Mouse (Mus musculus) midbrain, embryonic 14.5 days (tissue): ENCODE measurements at regions not wholly inside any gene's neighbourhood (a gene's known extent, or its start where the extent isn't known, plus 50 kb on each side); places are given as distances from the start of the nearest gene placed in this dataset.
A peak's percentile ranks its signal among the peaks of the same experiment; 100 is the strongest.

Experiments used
- ATAC-seq: fragments of 200-750 bp; cut with Nextera tagmentation; 2 replicates; pipeline ENCODE4 v1.8.0; 2017; ENCODE audit warnings: moderate number of reproducible peaks, moderate library complexity; ENCODE audit not compliant: low FRiP score, low TSS enrichment
- DNase-seq: peaks from one replicate; pipeline ENCODE4 v3.0.0-alpha.2; 2015
- H3K27ac ChIP-seq: fragments of 300-500 bp; sonication (generic); replicated peaks from 2 replicates; pipeline ENCODE4 v1.5.1; 2014; ENCODE audit warnings: mild to moderate bottlenecking, low read depth, low read length, moderate library complexity
- H3K27me3 ChIP-seq: fragments of 300-500 bp; sonication (generic); 2 replicates; pipeline ENCODE4 v1.6.1; 2014; ENCODE audit warnings: low read length, control low read depth, mixed read lengths; ENCODE audit not compliant: control insufficient read depth, insufficient read depth
- H3K36me3 ChIP-seq: fragments of 300-500 bp; sonication (generic); 2 replicates; pipeline ENCODE4 v1.6.1; 2014; ENCODE audit warnings: low read length, control low read depth; ENCODE audit not compliant: control insufficient read depth, insufficient read depth
- H3K4me1 ChIP-seq: fragments of 300-500 bp; sonication (generic); 2 replicates; pipeline ENCODE4 v1.6.1; 2014; ENCODE audit warnings: mild to moderate bottlenecking, antibody characterized with exemption, low read length, control low read depth; ENCODE audit not compliant: control insufficient read depth, insufficient read depth
- H3K4me2 ChIP-seq: fragments of 300-500 bp; sonication (generic); 2 replicates; pipeline ENCODE4 v1.6.1; 2014; ENCODE audit warnings: mild to moderate bottlenecking, low read length, moderate library complexity
- H3K4me3 ChIP-seq: fragments of 300-500 bp; sonication (generic); replicated peaks from 2 replicates; pipeline ENCODE4 v1.5.1; 2014; ENCODE audit warnings: low read depth, low read length
- H3K9ac ChIP-seq: fragments of 300-500 bp; sonication (generic); replicated peaks from 2 replicates; pipeline ENCODE4 v1.6.1; 2014; ENCODE audit warnings: mild to moderate bottlenecking, low read length, moderate library complexity
- H3K9me3 ChIP-seq: fragments of 300-500 bp; sonication (generic); 2 replicates; pipeline ENCODE4 v1.6.1; 2016; ENCODE audit warnings: low read length, control low read depth, mixed read lengths; ENCODE audit not compliant: control insufficient read depth
- WGBS: fragments of 180-500 bp; shearing (Covaris S2); extraction: QIAGEN DNeasy Blood & Tissue Kit; methylation state at CpG from one replicate; pipeline ENCODE4 v1.1.7; 2014; 5-methylcytosine and 5-hydroxymethylcytosine counted together

- DNase-seq (no peak), ATAC-seq (no peak)
- no peaks in the 10 kb centered on the region for H3K9me3 ChIP-seq
- H3K36me3 ChIP-seq, result no peaks in the 10 kb centered on the region
- 55% methylated on average over 3 of the region's 3 CpGs for WGBS
- H3K4me2 ChIP-seq, result no peak overlapping the region
- no peaks in the 10 kb centered on the region for H3K27me3 ChIP-seq
- no peak overlapping the region for H3K9ac ChIP-seq
- H3K4me1 ChIP-seq, result no peaks in the 10 kb centered on the region
- H3K27ac ChIP-seq, result no peak overlapping the region
- no peak overlapping the region for H3K4me3 ChIP-seq
These were observed 118.3 kb downstream of the Nfkbiz start for GRCm38 (mm10) chr16:55720430-55720829.

DNA sequence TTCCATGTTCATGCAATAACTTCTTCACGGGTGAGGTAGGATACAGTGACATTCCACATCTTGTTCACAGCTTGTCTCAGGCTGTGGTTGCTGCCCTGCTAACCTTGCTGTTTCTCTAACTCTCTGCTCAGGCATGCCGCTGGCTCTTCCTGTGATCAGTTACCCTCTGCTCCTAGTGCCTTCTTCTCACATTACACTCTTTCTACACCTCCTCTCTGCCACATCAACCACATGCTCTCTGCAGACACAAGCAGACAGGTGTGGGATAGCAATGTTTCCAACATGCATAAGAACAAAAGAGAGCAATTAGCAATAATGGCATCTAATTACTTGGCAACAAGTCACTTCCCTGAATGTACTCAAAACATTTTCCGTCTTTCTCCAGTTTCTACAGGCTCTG is 128.7 kb downstream of the Nfkbiz start:
- H3K36me3 ChIP-seq, result no peaks in the 10 kb centered on the region
- DNase-seq, result no peak
- H3K27ac ChIP-seq, result no peak overlapping the region
- no peaks in the 10 kb centered on the region for H3K27me3 ChIP-seq
- WGBS, result 85% methylated on average over 3 of the region's 3 CpGs
- no peak overlapping the region for H3K4me3 ChIP-seq
- H3K4me2 ChIP-seq, result no peak overlapping the region
- no peaks in the 10 kb centered on the region for H3K9me3 ChIP-seq
- no peaks in the 10 kb centered on the region for H3K4me1 ChIP-seq
- ATAC-seq, result no peak
- H3K9ac ChIP-seq, result no peak overlapping the region

DNA sequence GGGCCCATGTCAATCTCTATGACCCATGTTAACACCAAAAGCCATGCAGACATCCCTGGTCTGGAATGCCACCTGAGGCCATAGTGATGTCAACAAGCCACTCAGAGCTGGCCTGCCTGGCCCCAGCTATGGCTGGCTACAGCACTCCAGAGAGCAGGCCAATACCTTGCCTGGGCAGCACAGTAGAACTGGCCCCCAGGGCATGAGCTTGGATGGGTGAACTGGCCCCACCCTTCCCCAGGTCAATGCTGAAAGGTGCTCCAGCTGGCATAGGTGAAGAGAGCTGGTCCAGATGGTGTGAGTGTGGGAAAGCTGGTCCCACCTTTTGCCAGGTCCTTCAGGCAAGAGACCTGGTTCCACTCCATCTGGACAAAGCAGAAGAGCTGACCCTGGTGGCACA is 132.2 kb downstream of the Nfkbiz start:
- ATAC-seq (peak; percentile 40), DNase-seq (no peak)
- H3K36me3 ChIP-seq, result no peaks in the 10 kb centered on the region
- no peaks in the 10 kb centered on the region for H3K27me3 ChIP-seq
- no peak overlapping the region for H3K9ac ChIP-seq
- no peak overlapping the region for H3K4me3 ChIP-seq
- no peak overlapping the region for H3K27ac ChIP-seq
- H3K4me2 ChIP-seq, result no peak overlapping the region
- H3K4me1 ChIP-seq, result no peaks in the 10 kb centered on the region
- H3K9me3 ChIP-seq, result no peaks in the 10 kb centered on the region

DNA sequence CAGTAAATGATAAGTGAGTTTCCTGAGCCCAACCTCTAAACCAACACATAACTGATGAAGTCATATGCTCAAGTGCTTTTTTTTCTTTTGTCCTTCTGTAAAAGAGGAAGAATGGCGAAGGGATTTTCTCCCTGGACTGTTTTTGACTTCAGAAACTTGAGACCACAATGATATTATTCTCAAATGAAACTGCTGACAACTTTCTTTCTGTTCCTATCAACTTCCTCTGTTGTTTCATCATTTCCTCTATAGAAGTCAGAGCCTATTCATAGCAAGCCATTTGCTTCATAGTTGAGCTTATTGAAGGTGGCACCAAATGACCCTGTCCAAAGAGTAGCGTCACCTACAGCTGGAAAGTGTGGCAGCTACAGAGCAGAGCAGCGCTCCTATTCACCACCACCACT is 140.2 kb downstream of the Nfkbiz start:
- DNase-seq, result no peak
- Histone ChIP-seq H3K9me3 (no peaks in the 10 kb centered on the region), H3K9ac (no peak overlapping the region), H3K36me3 (no peaks in the 10 kb centered on the region), H3K4me1 (no peaks in the 10 kb centered on the region), H3K4me3 (no peak overlapping the region), H3K27me3 (no peaks in the 10 kb centered on the region), H3K4me2 (no peak overlapping the region), H3K27ac (no peak overlapping the region)
- ATAC-seq, result no peak
- WGBS, result 84% methylated on average over 3 of the region's 3 CpGs

GRCm38 (mm10) chr16:55691069-55691468 is 147.6 kb downstream of the Nfkbiz start:
- ATAC-seq, result no peak
- Histone ChIP-seq H3K4me2 (no peak overlapping the region), H3K4me3 (no peak overlapping the region), H3K36me3 (no peaks in the 10 kb centered on the region), H3K9ac (no peak overlapping the region), H3K4me1 (no peaks in the 10 kb centered on the region), H3K27me3 (no peaks in the 10 kb centered on the region), H3K9me3 (no peaks in the 10 kb centered on the region), H3K27ac (no peak overlapping the region)
- no peak for DNase-seq
- WGBS, result 93% methylated on average over 2 of the region's 2 CpGs

GRCm38 (mm10) chr16:55663946-55664345 is 174.8 kb downstream of the Nfkbiz start:
- DNase-seq, result no peak
- no peak overlapping the region for H3K4me3 ChIP-seq
- H3K4me2 ChIP-seq, result no peak overlapping the region
- no peaks in the 10 kb centered on the region for H3K9me3 ChIP-seq
- H3K27me3 ChIP-seq, result no peaks in the 10 kb centered on the region
- no peaks in the 10 kb centered on the region for H3K4me1 ChIP-seq
- no peak for ATAC-seq
- no peaks in the 10 kb centered on the region for H3K36me3 ChIP-seq
- WGBS, result 95% methylated on average over 1 of the region's 1 CpGs
- no peak overlapping the region for H3K27ac ChIP-seq
- no peak overlapping the region for H3K9ac ChIP-seq

- H3K4me3 ChIP-seq, result no peak overlapping the region
- no peak overlapping the region for H3K4me2 ChIP-seq
- H3K9me3 ChIP-seq, result no peaks in the 10 kb centered on the region
- no peaks in the 10 kb centered on the region for H3K36me3 ChIP-seq
- no peak for ATAC-seq
- H3K4me1 ChIP-seq, result no peaks in the 10 kb centered on the region
- H3K27ac ChIP-seq, result no peak overlapping the region
- H3K9ac ChIP-seq, result no peak overlapping the region
- WGBS, result 60% methylated on average over 3 of the region's 3 CpGs
- no peaks in the 10 kb centered on the region for H3K27me3 ChIP-seq
- DNase-seq, result no peak
These were observed 201.8 kb downstream of the Nfkbiz start for GRCm38 (mm10) chr16:55636667-55637450.

DNA sequence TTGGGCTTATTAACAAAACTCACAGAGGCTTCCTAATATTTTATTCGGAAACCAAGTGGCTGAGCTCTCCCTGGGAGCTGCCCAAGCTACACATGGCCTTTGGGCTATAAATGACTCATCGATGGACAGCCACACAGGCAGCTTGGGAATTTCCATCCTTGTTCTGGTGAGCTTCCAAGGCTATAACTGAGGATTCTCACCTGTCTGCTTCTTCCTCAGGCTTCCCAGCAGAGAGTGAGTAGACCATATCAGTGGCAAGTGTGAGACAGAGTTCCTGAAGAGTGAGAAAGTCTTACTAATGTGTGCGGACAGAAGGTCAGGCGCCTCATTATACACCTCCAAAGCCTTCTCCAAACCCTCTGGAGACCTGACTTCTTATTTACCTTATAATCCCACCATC is 202.5 kb downstream of the Nfkbiz start:
- no peak for DNase-seq
- H3K9ac ChIP-seq, result no peak overlapping the region
- no peak overlapping the region for H3K4me2 ChIP-seq
- no peaks in the 10 kb centered on the region for H3K27me3 ChIP-seq
- no peaks in the 10 kb centered on the region for H3K36me3 ChIP-seq
- no peaks in the 10 kb centered on the region for H3K9me3 ChIP-seq
- no peak for ATAC-seq
- no peak overlapping the region for H3K27ac ChIP-seq
- no peaks in the 10 kb centered on the region for H3K4me1 ChIP-seq
- no peak overlapping the region for H3K4me3 ChIP-seq
- WGBS, result 90% methylated on average over 4 of the region's 4 CpGs

DNA sequence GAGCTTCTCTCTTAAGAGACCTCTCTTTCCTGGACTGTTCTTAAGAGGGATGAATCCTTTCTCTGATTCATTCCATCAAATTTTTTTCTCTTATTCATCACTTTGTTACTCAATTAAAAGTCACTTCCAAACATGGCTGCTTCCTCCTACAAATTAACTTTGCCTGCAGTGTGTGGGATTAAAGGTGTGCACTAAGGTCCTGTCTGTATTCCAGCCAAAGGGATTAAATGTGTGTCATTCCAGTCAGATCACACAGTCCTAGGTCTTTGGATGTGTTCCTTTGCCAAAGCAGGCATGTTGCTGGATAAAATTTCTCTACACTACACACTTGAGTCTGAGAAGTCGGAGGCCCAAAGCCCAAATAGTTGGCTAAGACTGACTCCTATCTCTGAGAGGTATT is 204.0 kb downstream of the Nfkbiz start:
- WGBS, result 96% methylated on average over 1 of the region's 1 CpGs

More for the DNA sequence above, 204.0 kb downstream of the Nfkbiz start:
- ATAC-seq (no peak), DNase-seq (no peak)
- Histone ChIP-seq H3K4me2 (no peak overlapping the region), H3K36me3 (no peaks in the 10 kb centered on the region), H3K27ac (no peak overlapping the region), H3K4me1 (no peaks in the 10 kb centered on the region), H3K27me3 (no peaks in the 10 kb centered on the region), H3K9me3 (no peaks in the 10 kb centered on the region), H3K4me3 (no peak overlapping the region), H3K9ac (no peak overlapping the region)
